Mouse (Mus musculus): Measurements from ENCODE around the gene Tspyl4. TPM values are rescaled to one million over a fixed set of nuclear protein-coding genes. Genes with fewer than 3 reads are reported as not detected.

The Tspyl4 gene
- polyA plus RNA-seq, 1 experiment from 2014 or later = 6.6 TPM

DNA sequence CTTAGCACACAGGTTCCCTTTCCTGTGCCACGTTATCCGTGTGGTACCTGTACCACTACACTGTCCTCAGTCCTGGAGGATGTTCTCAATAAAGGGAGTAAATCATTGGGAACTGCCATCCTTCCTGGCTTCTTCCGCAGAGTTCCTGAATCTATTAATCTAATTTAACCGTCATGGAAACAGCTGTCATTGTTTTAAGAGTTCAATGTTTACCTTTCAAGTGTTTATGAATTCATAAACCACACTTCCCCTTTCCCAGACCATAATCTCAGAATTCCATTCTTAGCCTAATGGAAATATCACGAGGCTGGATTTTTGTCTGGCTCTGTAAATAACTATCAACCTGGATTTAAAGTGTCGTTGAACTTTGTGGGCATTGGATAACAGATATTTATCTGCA lies 43.8 kb downstream of the Tspyl4 start:
- Histone ChIP-seq H3K4me3 (ENCODE audit: low read depth, low read length) (no peak overlapping the region), H3K27me3 (ENCODE audit: control insufficient read depth, insufficient read depth, low read length) (no peaks in the 10 kb centered on the region), H3K27ac (replicated peaks; ENCODE audit: low read depth, low read length) (no peak overlapping the region), H3K9ac (ENCODE audit: low read length) (no peak overlapping the region), H3K4me1 (ENCODE audit: control insufficient read depth, insufficient read depth, low read length) (no peaks in the 10 kb centered on the region), H3K4me2 (ENCODE audit: low read depth, severe bottlenecking) (no peak overlapping the region), H3K36me3 (ENCODE audit: control insufficient read depth, insufficient read depth, low read length) (no peaks in the 10 kb centered on the region), H3K9me3 (ENCODE audit: control insufficient read depth, low read length) (no peaks in the 10 kb centered on the region)
- DNase-seq (ENCODE audit: low spot score) (no peak), ATAC-seq (ENCODE audit: insufficient number of reproducible peaks, low FRiP score, low TSS enrichment, low read depth) (no peak)
- WGBS = 69% methylated on average over 6 of the region's 6 CpGs

- 41% methylated on average over 1 of the region's 1 CpGs for WGBS
- Histone ChIP-seq H3K36me3 (ENCODE audit: control insufficient read depth, insufficient read depth, low read length) (no peaks in the 10 kb centered on the region), H3K27me3 (ENCODE audit: control insufficient read depth, insufficient read depth, low read length) (no peaks in the 10 kb centered on the region), H3K9me3 (ENCODE audit: control insufficient read depth, low read length) (no peaks in the 10 kb centered on the region), H3K4me2 (ENCODE audit: low read depth, severe bottlenecking) (no peak overlapping the region), H3K4me3 (ENCODE audit: low read depth, low read length) (no peak overlapping the region), H3K4me1 (ENCODE audit: control insufficient read depth, insufficient read depth, low read length) (no peaks in the 10 kb centered on the region), H3K27ac (replicated peaks; ENCODE audit: low read depth, low read length) (no peak overlapping the region), H3K9ac (ENCODE audit: low read length) (no peak overlapping the region)
- DNase-seq (ENCODE audit: low spot score) = no peak
- no peak for ATAC-seq (ENCODE audit: insufficient number of reproducible peaks, low FRiP score, low TSS enrichment, low read depth)
Observed at GRCm38 (mm10) chr10:34341886-34342285, 44.6 kb downstream of the Tspyl4 start.

Other genes with a start within 250 kb of the Tspyl4 start
- 0.07 and 0.08 TPM in 2 replicates for gene Calhm5, start 200.9 kb upstream of the Tspyl4 start, polyA plus RNA-seq (2014; fragmentation: Nextera tagmentation; extraction: Ambion mirVana)
- 0.68 and 0.98 TPM in 2 replicates for gene Calhm6, start 169.5 kb upstream of the Tspyl4 start, polyA plus RNA-seq (2014; fragmentation: Nextera tagmentation; extraction: Ambion mirVana)
- gene Dse, start 89.7 kb upstream of the Tspyl4 start, polyA plus RNA-seq (2014; fragmentation: Nextera tagmentation; extraction: Ambion mirVana) = 36.0 and 37.4 TPM in 2 replicates
- gene Tspyl1, start 15.3 kb upstream of the Tspyl4 start, polyA plus RNA-seq (2014; fragmentation: Nextera tagmentation; extraction: Ambion mirVana) = 55.8 and 60.3 TPM in 2 replicates
- gene Col10a1, start 92.5 kb downstream of the Tspyl4 start, polyA plus RNA-seq (2014; fragmentation: Nextera tagmentation; extraction: Ambion mirVana) = 0.13 and 0.19 TPM in 2 replicates
- gene Nt5dc1, start 121.1 kb downstream of the Tspyl4 start, polyA plus RNA-seq (2014; fragmentation: Nextera tagmentation; extraction: Ambion mirVana) = 7.7 and 9.5 TPM in 2 replicates
- 3.4 and 5.3 TPM in 2 replicates for gene Frk, start 186.0 kb downstream of the Tspyl4 start, polyA plus RNA-seq (2014; fragmentation: Nextera tagmentation; extraction: Ambion mirVana)